Mouse (Mus musculus) intestine, postnatal 0 days (tissue): ENCODE results near the gene Ankrd11. TPM values are rescaled to one million over a fixed set of nuclear protein-coding genes. Genes with fewer than 3 reads are reported as not detected.

Source experiments
- ATAC-seq: fragments of 200-750 bp; cut with Nextera tagmentation; 2 replicates; pipeline ENCODE4 v1.8.0; 2017; ENCODE audit warnings: mild to moderate bottlenecking, moderate TSS enrichment, moderate library complexity
- H3K27ac ChIP-seq: fragments of 300-500 bp; sonication (generic); 2 replicates; pipeline ENCODE4 v1.5.1; 2014; ENCODE audit warnings: mild to moderate bottlenecking, low read depth, low read length, moderate library complexity
- H3K27me3 ChIP-seq: fragments of 300-500 bp; sonication (generic); replicated peaks from 2 replicates; pipeline ENCODE4 v1.6.1; 2014; ENCODE audit warnings: low read length, mixed read lengths; ENCODE audit not compliant: control insufficient read depth, insufficient read depth
- H3K36me3 ChIP-seq: fragments of 300-500 bp; sonication (generic); 2 replicates; pipeline ENCODE4 v1.6.1; 2014; ENCODE audit warnings: mild to moderate bottlenecking, moderate library complexity; ENCODE audit not compliant: control insufficient read depth, insufficient read depth
- H3K4me1 ChIP-seq: fragments of 300-500 bp; sonication (generic); replicated peaks from 2 replicates; pipeline ENCODE4 v1.6.1; 2014; ENCODE audit warnings: antibody characterized with exemption, low read length, mixed read lengths; ENCODE audit not compliant: control insufficient read depth, insufficient read depth
- H3K4me2 ChIP-seq: fragments of 300-500 bp; sonication (generic); replicated peaks from 2 replicates; pipeline ENCODE4 v1.6.1; 2014; ENCODE audit warnings: low read depth, mild to moderate bottlenecking, moderate library complexity
- H3K4me3 ChIP-seq: fragments of 300-500 bp; sonication (generic); 2 replicates; pipeline ENCODE4 v1.5.1; 2014; ENCODE audit warnings: low read depth, low read length
- H3K9ac ChIP-seq: fragments of 300-500 bp; sonication (generic); 2 replicates; pipeline ENCODE4 v1.6.1; 2014; ENCODE audit warnings: mild to moderate bottlenecking, low read depth, low read length
- H3K9me3 ChIP-seq: fragments of 300-500 bp; sonication (generic); 2 replicates; pipeline ENCODE4 v1.6.1; 2016; ENCODE audit warnings: mixed run types; ENCODE audit not compliant: control insufficient read depth
- CTCF ChIP-seq: sonication (generic); IDR thresholded peaks from 2 replicates; pipeline ENCODE4 v1.5.1; 2016; ENCODE audit warnings: low read depth, mild to moderate bottlenecking, control low read depth, antibody characterized with exemption, moderate library complexity
- WGBS: fragments of 180-500 bp; shearing (Covaris S2); extraction: QIAGEN DNeasy Blood & Tissue Kit; methylation state at CpG from one replicate; pipeline ENCODE4 v1.1.7; 2014; 5-methylcytosine and 5-hydroxymethylcytosine counted together
- polyA plus RNA-seq: library from polyadenylated mRNA; unstranded; fragments of >200 nt; fragmentation: Nextera tagmentation; extraction: Ambion mirVana; gene quantifications from 2 replicates; pipeline ENCODE4 v1.2.1, GENCODE M21; 2015

Gene Ankrd11
- 41.2 and 47.9 TPM in 2 replicates for polyA plus RNA-seq

DNA sequence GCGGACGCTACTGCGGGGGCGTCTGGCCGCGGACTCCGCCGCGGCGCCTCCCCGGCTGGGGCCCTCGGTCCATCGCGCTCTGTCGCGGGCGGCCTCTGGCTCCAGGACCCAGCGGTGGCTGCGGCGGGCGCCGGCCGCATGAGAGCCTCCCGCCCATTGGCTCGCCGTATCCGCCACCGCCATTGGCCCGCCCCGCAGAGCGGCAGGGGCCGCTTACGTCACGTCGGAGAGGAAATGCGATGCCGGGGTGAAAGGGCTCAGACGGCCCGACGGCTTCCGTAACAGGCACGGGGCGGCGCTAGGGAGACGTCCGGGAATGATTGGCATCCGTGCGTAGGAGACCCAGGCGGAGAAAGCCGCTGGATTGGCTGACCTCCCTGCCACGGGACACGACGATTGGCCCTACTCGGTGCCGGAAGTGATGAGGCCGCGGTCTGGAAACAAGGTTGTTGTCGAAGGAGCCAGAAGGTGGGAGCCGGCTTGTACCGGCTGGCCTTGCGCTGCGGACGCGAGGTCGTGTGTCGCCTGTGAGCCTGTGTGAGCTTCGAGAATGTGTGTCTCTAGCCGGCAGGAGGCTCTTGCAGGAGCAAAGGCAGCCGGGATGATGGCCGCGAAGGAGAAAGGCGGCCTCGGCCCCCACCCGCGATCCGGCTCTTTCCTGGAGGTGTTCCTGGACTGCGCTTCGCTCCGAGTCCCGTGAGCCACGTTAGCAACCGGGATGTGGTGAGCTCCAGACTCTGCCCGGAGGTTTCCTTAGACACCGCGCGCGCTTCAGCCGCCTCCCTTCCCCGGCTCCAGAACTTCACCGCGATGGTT is at the start of gene Ankrd11:
Gene Ankrd11 (minus strand): TSS at position 120 of the 816 bp plus-strand sequence.
- H3K4me2 ChIP-seq: peak within 1 kb of the TSS; percentile 75
- peak within 1 kb of the TSS; percentile 100 for H3K9ac ChIP-seq
- peak; percentile 67 for TF ChIP-seq CTCF
- H3K4me3 ChIP-seq: peak within 1 kb of the TSS; percentile 92
- no peaks in the 10 kb centered on the region for H3K36me3 ChIP-seq
- under 1% methylated on average over 91 of the region's 91 CpGs for WGBS
- H3K27ac ChIP-seq: peak within 1 kb of the TSS; percentile 100
- H3K27me3 ChIP-seq: no peaks in the 10 kb centered on the region
- 0 out of 2 replicates have a peak, but pooled peaks cover 5% of the 10 kb centered on the region for H3K4me1 ChIP-seq
- peak; percentile 96 for ATAC-seq
- no peaks in the 10 kb centered on the region for H3K9me3 ChIP-seq

DNA sequence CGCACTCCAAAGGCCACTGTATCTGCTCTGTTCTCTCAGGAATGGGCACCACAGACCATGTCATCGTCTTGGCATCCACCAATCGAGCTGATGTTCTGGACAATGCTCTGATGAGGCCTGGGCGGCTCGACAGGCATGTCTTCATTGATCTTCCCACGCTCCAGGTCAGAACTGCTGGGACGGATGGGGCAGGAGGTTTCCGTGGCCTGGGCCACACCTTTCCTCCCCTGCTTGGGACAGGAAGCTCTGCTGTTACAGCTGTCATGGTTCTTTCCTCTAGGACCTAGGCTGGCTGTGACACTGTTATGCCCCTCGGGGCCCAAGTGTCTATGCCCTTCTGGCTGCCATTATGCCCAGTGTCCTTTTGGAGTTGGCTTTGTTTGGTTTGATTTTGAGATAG is 45.2 kb upstream of the Ankrd11 start:
- no peak overlapping the region for H3K9ac ChIP-seq
- 85% methylated on average over 9 of the region's 9 CpGs for WGBS
- H3K4me3 ChIP-seq: no peak overlapping the region
- no peak overlapping the region for H3K27ac ChIP-seq
- peaks cover 93% of the 10 kb centered on the region for H3K36me3 ChIP-seq
- H3K9me3 ChIP-seq: no peaks in the 10 kb centered on the region
- H3K4me1 ChIP-seq: no peaks in the 10 kb centered on the region
- H3K27me3 ChIP-seq: no peaks in the 10 kb centered on the region
- TF ChIP-seq CTCF: no peak
- ATAC-seq: no peak
- H3K4me2 ChIP-seq: no peak overlapping the region

DNA sequence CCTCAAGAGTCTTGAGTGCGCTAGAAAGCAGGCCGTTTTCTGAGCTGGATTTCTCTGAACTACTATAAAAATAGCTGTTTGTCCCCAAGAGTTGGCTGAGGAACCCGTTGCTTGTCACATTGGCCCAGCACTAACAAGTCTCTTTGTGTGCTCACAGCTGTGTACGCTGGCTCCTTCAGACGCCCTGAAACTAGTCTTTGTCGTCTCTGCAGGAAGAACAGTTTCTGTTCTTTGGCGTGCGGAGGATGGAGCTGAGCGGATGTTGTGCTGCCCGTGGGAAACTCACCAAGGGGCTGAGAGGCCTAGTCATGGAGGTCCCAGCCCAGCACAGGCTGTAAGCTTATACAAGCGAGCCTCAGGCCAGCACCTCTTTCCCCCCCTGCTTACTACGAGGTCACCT is 41.5 kb upstream of the Ankrd11 start:
- 88% methylated on average over 12 of the region's 12 CpGs for WGBS
- H3K9me3 ChIP-seq: no peaks in the 10 kb centered on the region
- ATAC-seq: no peak
- H3K36me3 ChIP-seq: peaks cover 86% of the 10 kb centered on the region
- no peaks in the 10 kb centered on the region for H3K4me1 ChIP-seq
- no peaks in the 10 kb centered on the region for H3K27me3 ChIP-seq
- H3K9ac ChIP-seq: no peak overlapping the region
- no peak overlapping the region for H3K4me3 ChIP-seq
- H3K4me2 ChIP-seq: no peak overlapping the region
- no peak for TF ChIP-seq CTCF
- H3K27ac ChIP-seq: peak overlapping the region; percentile 17; the same call in 1 of the 2 replicates

DNA sequence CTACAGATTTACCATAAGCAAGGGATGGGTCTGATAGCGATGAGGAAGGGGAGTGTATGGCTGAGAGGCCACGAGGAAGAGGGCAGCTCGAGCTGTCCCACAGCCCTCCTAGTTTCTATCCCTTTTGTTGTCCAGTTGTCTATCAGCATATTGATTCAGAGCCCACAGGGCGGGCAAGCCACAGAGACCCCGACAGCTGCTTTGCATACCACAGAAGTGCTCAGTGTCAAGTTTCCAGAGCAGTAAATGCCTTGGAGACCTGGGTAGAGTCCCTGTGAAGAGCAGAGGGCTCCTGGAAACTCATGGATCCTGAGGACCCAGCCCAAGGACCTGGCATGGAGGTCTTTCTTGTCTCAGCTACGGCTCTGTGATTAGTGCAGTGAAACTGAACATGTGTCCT is 40.9 kb upstream of the Ankrd11 start:
- Histone ChIP-seq H3K9me3 (no peaks in the 10 kb centered on the region), H3K4me3 (no peak overlapping the region), H3K27ac (no peak overlapping the region), H3K36me3 (peaks cover 85% of the 10 kb centered on the region), H3K9ac (no peak overlapping the region), H3K27me3 (no peaks in the 10 kb centered on the region), H3K4me2 (no peak overlapping the region), H3K4me1 (no peaks in the 10 kb centered on the region)
- no peak for TF ChIP-seq CTCF
- ATAC-seq: no peak
- WGBS: 88% methylated on average over 6 of the region's 6 CpGs

DNA sequence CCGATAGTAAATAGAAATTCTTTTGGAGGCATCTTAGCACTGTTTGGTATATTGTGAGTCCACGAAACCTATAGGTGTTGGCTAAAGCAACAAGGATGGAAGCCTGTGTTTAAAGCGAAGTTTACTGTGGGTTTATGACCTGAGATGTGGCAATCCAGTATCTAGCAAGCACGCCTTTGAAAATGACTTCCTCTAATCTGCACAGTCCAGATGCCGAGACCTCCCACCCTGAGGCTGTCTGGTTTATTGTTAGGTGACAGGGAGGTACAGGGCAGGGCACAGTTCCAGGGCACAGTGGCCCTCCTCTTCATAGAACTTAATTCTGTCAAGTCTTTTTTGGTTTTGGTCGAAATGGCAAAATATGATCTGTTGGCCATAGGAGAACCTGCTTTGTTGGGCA is 35.1 kb upstream of the Ankrd11 start:
- Histone ChIP-seq H3K4me2 (no peak overlapping the region), H3K4me1 (no peaks in the 10 kb centered on the region), H3K27ac (no peak overlapping the region), H3K27me3 (no peaks in the 10 kb centered on the region), H3K4me3 (no peak overlapping the region), H3K36me3 (peaks cover 70% of the 10 kb centered on the region), H3K9me3 (no peaks in the 10 kb centered on the region), H3K9ac (no peak overlapping the region)
- 59% methylated on average over 6 of the region's 6 CpGs for WGBS
- peak; percentile 75 for ATAC-seq
- no peak for TF ChIP-seq CTCF

DNA sequence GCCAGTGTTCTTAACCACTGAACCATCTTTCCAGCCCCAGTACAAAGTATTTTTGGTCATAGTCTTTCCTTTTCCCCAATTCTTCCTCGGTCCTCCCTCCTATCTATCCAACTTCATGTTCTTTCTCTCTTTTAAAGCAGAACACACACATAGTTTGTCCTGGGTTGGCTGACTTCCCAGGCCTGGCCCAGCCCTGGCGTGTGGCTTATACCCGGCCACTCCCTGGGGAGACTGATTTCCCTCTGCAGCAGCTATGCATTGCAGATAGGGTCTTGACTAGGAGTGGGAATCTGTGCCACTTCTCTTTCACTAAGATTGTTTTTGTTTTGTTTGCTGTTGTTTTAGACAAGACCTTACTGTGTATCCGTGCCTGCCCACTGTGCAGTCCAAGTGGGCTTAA is 29.1 kb upstream of the Ankrd11 start:
- H3K4me2 ChIP-seq: no peak overlapping the region
- 0 out of 2 replicates have a peak, but pooled peaks cover 3% of the 10 kb centered on the region for H3K4me1 ChIP-seq
- H3K9ac ChIP-seq: no peak overlapping the region
- no peaks in the 10 kb centered on the region for H3K27me3 ChIP-seq
- no peak overlapping the region for H3K27ac ChIP-seq
- ATAC-seq: no peak
- no peak for TF ChIP-seq CTCF
- peaks cover 42% of the 10 kb centered on the region for H3K36me3 ChIP-seq
- H3K9me3 ChIP-seq: no peaks in the 10 kb centered on the region
- H3K4me3 ChIP-seq: no peak overlapping the region
- 60% methylated on average over 4 of the region's 4 CpGs for WGBS
